Mouse (Mus musculus): ENCODE measurements around the gene Ikzf1.

The Ikzf1 gene

DNA sequence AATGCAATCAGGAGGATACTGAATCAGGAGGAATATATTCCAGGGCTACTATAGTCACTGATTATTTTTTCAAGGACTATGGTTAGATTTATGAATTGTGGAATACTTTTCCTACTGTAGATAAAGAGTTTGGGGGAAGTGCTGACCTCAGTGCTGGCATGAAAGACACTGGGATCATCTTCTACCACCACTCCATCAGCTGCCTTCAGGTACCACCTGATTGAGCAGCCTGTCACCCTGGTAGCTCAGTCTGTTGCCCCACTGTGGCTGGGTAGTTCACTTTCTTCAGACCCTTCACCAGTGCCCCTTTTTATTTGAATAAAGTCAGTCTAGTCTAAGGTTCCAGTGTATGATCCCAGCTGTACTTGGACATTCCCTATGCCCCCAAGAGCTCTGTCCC is 81.9 kb downstream of the Ikzf1 start:
- DNase-seq = no peak

DNA sequence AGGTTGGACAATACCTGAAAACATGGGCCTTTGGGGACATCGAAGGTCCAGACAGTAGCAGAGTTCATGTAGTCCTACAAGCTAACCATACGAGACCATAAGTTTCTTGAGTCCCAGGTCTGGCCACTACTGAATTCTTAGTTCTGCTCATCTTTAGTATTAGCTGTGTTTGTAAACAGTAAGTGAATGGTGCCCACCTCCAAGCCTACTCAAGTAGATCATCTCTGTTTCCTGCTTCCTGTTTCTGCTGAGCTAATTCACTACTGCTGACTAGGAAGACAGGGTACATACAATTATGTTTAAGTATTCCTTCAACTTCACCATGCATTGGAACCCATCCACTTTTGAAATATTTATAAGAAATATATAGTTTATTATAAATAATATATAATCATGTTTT is 83.3 kb downstream of the Ikzf1 start:
- no peak for DNase-seq

- no peak for DNase-seq
These were observed 84.5 kb downstream of the Ikzf1 start for GRCm38 (mm10) chr11:11769281-11769680.

DNA sequence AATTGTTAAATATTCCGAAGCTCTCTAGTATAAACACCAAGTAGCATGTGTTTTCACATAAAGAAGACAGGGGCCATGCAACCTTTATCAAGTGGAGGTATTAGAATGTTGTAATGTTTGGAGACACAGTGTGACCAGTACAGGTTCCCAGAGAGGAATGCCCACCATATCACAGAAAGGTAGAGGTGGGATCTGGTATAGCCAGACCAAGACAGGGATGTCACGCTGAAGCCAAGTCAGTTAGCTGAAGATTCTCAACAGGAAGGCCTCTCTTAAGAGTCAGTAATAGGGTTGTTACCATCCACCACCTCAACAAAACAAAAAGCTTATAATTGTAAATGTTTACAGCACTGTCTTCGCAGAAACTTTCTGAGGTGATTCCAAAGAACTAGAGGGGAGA is 85.9 kb downstream of the Ikzf1 start:
- DNase-seq = no peak

DNA sequence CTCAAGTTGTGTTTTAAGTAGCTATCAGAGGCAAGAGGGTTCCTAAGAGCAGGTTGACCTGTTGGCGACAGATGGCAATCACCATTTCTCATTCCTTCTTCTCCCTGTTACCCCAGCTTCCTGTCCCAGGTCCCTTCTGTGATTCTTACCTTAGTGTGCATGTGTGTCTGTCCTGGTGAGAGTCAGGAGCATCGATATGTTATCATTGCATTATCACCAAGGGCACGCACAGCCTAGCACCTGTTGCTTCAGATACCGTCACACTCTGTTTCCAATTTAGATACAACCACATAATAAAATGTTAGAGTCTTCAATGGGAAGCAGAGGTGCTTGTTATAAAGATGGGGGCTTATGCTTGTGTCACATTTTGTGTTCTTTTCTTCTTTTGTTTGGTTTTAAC is 87.4 kb downstream of the Ikzf1 start:
- no peak for DNase-seq

GRCm38 (mm10) chr11:11774384-11774783 is 89.6 kb downstream of the Ikzf1 start:
- DNase-seq = no peak

DNA sequence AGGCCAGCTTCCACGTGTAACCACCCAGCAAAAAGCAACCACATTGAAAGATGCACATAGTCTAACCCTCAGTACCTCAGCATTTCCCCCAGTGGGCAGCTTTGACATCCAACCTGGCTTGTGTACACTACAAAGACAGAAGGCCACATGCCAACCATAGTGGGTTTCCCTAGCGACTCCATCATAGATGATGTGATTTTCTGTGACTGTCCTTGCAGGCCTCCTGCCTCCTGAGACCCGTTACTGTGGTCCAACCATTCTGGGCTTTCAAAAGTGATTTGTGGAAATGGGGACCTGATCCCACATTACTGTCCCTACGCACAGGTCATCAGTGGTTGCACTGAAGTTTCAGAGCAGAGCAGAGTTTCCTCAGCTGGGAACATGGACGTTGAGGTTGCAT is 90.1 kb downstream of the Ikzf1 start:
- no peak for DNase-seq

DNA sequence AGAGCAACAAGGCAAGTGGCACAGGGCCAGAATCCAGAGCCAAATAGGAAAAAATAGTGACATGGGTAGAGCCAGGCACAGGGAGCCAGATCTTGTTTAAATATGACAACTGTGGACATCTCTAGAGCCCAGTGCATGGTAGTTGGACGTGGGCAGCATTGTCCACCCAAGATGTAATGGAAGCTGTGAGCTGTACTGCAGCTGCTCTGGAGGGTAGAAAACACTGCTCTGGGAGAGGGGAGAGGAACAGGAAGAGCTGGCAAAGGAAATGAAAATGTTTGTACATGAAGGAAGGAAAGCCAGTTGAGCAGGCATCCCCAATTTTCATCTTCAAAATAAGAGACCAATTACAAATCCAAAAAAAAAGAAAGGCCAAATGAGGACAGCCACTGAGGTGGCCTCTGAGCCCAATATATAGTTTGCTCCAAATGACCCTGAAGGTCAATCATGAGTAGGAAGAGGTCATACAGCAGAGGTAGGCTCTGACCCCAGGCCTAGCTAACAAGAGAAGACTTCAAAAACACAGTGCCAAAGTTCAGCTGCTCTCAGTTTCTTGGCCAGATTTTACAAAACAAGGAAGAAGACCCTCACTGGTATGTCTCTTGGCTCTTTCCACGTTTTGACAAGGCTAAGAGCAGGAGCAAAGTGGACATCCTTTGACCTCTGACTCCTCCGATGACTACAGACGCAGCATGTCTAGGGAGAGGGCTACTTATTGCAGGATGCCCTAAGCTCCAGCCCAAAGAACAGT is 91.4 kb downstream of the Ikzf1 start:
- no peak for DNase-seq

- DNase-seq = no peak
These were observed 92.0 kb downstream of the Ikzf1 start for GRCm38 (mm10) chr11:11776822-11777174.

DNA sequence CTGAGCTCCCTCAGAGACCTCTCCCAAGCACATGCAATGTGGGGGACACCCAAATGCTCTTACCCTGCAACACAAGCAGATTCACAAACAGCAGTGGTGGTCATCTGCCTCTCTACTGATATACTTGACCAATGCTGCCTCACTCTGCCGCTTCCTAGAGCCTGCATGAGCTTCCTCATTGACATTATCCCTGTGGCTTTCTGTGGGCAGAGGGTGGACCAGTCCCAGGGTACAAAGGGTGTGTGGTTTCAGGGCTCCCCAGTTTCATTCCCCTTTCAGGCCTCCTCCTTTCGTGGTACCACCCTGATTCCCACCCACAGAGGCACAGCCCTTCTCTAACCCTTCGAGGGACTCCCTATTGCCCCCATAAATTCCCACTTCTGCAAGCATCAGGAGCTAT is 92.4 kb downstream of the Ikzf1 start:
- DNase-seq = no peak

GRCm38 (mm10) chr11:11777796-11778195 is 93.0 kb downstream of the Ikzf1 start:
- no peak for DNase-seq

DNA sequence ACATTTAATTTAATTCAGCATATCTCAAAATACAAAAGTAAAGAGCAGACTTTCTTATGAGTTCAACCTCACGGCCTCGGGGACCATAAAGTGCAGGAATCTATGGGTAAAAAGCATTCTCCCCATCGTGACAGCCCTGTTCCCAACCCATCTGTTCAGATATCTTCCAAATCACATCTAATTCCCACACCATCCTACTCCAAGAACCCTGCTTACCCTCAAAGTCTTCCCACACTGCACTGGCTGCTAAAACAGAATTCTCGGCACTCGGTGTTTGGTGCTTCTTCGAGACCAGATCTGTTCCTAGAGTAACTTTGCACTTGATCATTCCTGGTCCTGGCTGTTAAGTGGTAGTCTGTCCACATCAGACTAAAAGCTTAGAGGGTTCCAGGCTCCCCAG is 93.5 kb downstream of the Ikzf1 start:
- DNase-seq = no peak

DNA sequence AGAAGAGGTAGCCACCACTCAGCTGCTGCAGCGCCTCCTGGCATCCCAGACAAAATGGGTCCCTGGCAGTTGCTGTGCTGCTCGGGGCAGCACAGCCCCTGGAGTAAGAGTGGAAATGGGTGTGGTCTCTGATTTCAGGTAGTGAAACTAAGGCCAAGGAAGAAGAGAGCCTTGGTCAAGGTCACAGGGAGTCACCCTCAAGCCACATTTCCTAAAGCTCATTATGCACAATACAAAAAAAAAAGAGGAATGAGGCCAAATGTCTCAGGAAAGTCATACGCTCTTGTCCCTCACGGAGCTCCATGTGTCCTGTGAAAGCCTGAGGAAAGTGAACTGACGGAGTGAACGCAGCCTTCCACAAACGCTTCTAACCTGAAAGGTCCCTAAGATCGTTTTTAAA is 96.9 kb downstream of the Ikzf1 start:
- no peak for DNase-seq

DNA sequence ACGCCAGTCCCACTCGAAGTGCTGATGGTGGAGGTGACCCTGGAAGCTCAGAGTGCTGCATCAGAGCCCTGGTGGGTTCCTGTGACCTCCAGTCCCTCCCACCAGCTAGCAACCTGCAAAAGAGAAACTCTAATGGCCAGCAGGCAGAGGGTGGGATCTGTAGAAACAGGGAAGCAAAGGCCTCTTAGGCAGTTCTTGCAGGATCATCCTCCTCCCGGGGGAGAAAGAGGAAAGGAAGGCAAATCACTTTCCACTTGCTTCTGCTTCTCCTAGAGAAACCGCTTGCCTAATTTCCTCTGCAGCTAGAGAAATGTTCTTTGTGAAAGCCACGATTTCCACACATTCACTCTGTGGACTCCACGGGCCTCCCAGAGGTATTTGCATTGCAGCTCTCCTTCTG is 100.7 kb downstream of the Ikzf1 start:
- DNase-seq = no peak

DNA sequence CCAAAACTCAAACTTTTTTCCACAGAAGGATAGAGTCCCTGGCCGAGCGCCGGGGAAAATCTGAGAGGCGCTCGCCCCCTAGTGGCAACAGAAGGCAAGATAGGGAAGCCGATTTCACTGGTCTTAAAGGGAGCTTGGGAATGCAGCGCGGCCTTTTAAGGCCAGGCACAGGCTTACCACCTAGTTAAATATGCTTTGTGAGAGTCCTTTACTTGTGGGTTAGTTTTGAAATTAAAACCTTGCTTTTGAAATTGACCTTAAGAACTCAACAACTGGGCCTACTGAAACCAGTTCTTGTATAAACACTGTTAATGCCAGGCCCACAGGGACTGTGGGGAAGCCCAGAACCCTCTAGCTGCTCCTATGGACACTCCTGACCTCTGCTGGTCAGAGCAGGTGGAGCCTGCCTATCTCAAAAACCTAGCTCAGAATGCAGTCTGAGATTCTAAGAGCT is 103.7 kb downstream of the Ikzf1 start:
- peak; percentile 87 for DNase-seq

GRCm38 (mm10) chr11:11794626-11795025 is 109.8 kb downstream of the Ikzf1 start:
- no peak for DNase-seq

- no peak for DNase-seq
These were observed 113.9 kb downstream of the Ikzf1 start for GRCm38 (mm10) chr11:11798690-11799089.

GRCm38 (mm10) chr11:11800304-11800703 is 115.5 kb downstream of the Ikzf1 start:
- no peak for DNase-seq

DNA sequence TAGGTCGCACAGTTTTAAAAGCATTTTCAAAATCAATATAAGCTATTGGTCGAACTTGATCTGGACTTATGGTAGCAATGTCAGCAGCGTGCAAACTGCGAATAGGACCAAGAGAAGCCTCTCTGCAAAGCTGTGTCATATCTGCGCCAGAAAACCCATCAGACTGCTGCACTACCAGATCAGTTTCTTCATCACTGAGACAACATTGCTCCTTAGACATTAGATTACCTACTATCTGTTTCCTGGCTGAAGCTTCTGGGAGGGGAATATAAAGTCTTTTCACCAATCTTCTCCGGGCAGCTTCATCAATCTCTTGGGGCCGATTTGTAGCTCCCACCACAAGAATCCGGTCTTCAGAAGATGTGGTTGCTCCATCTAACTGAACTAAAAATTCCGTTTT is 116.3 kb downstream of the Ikzf1 start:
- no peak for DNase-seq

DNA sequence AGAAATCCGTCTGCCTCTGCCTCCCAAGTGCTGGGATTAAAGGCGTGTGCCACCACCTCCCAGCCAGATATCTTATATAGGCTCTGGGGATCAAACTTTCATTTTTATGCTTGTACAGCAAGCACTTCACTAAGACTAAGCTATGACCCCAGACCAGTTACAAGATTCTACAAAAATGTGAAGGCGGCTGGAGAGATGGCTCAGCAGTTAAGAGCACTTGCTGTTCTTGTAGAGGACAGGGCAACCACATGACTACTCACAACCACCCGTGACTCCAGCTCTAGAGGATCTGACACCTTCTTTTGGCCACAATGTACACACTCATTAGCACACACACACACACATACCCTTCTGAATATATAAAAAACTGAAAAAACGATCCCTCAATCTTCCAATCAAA is 119.6 kb downstream of the Ikzf1 start:
- DNase-seq = no peak

GRCm38 (mm10) chr11:11805951-11806350 is 121.1 kb downstream of the Ikzf1 start:
- DNase-seq = no peak

DNA sequence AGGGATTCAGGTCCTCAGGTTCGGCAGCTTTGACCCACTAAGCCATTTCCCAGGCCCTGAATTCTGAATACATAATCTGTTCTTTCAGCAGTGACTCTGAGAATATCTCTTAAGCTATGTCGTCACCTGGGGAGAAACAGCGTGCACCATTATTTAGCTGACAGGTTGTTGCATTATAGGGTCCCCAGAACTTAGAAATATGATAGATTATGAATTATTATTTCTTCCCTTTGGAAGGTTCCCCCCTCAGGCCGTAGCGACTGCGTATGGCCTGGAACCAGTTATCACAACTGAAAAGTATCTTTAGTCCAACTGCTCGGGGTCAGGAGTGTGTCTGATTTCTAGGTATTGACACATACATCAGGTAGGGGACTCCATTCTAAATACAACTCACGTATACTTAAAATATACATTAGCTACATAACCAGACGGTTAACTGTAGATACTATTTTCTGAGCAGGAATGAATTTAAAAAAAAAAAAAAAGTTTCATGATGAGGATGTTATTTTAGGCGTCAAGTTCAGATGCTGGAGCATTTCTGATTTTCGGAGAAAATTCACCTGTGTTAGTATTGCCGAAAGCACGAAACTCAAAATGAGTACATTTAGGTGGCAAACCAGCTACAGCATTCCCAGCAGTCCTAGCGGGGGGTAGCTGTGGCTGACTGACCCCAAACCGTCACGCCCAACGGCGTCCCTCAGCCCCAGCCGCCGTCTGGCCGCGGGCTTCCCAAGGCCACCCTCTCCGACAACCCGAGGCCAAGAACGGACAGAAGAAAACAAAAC is 123.4 kb downstream of the Ikzf1 start:
- no peak for DNase-seq

DNA sequence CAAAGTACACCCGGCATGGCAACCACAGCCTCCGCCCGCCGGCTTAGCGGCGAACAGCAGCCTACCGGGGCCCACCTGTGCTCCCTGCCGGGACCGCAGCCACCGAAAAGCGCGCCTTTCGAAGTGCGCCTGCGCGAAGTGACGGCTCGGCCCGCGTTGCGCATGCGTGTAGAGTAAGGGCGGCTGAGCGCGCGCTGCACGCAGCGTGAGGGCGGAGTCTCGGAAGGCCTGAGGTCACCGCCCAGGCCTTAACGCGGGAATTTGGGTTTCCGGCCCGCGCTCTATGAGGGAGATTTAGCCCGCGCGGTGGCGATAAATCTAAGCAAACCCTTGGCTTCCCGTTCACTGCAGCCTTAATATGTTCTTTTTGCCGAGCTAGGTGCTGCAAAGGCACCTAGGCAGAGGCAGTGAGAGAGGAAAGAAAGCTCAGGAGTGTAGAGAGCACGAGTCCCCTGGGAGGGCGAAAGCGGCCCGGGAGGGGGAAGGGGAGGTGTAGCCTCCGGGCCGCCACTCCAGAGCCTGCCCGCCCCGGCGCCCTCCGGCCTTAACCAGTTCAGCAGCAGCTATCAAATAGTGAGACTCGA is 124.1 kb downstream of the Ikzf1 start, which contains the start of gene Fignl1:
TSS of gene Fignl1 (minus strand) at position 143 of the 584 bp plus-strand sequence.
- peak; percentile 99 for DNase-seq

Data from thymus, postnatal 4 days (tissue).